Mouse (Mus musculus) retina, adult 2 months (tissue): Measurements from ENCODE around the gene Nhsl1.
"Not testable (repeated sequence)": the region's sequence is repeated elsewhere in the genome, so short reads cannot be mapped to it uniquely, and the experiment has no call there.

Source experiments
- DNase-seq: peaks from one replicate; pipeline ENCODE4 v3.0.0-alpha.2; 2012; ENCODE audit warnings: low read depth, low spot score

The Nhsl1 gene

DNA sequence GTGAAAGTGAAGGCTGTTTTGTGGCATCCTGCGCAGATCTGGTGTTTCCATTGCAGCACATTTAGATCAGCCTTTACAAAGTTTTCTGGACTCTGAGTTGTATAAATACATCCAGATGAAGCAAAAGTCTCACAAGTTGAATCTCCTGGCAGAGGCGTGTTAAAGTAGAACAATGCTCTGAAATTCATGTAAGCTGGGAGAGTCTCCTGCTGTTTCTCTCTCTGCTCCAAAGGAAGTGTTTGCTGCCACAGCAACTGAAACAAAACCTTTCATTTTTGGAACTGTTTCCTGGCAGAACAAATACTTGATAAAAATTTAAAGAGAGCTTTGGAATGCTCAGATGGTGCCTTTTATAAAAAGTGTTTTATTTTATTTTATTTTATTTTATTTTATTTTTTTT lies 118.8 kb downstream of the Nhsl1 start:
- no peak for DNase-seq

- DNase-seq = no peak
These were observed 127.0 kb downstream of the Nhsl1 start for GRCm38 (mm10) chr10:18445603-18446358.

DNA sequence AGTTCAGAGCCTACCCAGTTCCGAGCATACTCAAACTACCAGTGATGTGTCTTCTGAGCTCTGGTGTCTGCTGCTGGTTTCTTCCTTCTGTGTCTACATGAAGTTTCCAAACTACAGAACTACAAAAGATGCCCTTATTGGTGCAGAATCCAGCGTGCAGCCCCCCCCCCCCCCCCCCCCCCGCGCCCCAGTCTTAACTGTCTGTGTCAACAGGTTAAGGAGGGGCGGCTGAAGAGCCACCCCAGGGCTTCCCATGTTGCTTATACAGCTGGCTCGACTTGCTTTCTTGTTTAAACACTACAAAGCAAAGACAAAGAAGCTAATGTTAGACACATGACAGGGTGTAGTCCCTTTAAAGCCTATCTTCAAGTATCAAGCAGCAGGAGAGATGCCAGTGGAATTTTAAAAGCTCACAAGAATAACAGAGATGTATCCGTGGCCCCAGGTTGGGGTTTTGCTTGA lies 127.6 kb downstream of the Nhsl1 start:
- no peak for DNase-seq

- no peak for DNase-seq
These were observed 128.5 kb downstream of the Nhsl1 start for GRCm38 (mm10) chr10:18447299-18447698.

DNA sequence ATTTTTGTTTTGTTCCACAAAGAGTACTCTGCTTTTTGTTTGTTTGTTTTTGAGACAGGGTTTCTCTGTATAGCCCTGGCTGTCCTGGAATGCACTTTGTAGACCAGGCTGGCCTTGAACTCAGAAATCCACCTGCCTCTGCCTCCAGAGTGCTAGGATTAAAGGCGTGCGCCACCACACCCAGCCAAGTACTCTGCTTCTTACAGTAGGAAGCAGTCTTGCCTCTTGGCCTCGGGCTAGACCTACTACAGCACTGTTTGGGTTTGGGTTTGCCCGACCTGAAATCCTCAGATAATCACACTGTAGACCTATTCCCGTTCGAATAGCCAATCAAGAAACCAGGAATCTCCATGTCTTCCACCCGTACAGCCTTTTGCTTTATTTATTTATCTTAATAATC lies 130.1 kb downstream of the Nhsl1 start:
- DNase-seq = not testable (repeated sequence)

DNA sequence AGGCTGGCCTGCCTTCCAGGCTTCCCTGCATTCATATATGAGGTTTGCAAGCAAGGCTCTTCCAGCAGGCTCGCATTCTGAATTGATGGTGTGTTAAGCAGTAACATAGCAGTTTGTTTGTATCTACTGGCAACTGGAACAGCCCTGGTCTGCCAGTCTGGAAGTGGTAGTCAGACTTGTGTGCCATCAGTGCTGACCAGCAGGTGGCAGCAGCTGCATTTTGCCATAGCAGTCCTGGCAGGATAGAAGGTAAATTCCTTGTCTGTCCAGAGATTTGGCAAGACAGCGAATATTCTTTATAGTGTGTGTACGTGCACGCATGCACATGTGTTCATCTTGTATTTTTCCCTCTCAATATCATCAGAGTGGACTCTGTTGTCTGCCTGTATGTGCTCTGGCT lies 134.6 kb downstream of the Nhsl1 start:
- DNase-seq = peak; percentile 34

DNA sequence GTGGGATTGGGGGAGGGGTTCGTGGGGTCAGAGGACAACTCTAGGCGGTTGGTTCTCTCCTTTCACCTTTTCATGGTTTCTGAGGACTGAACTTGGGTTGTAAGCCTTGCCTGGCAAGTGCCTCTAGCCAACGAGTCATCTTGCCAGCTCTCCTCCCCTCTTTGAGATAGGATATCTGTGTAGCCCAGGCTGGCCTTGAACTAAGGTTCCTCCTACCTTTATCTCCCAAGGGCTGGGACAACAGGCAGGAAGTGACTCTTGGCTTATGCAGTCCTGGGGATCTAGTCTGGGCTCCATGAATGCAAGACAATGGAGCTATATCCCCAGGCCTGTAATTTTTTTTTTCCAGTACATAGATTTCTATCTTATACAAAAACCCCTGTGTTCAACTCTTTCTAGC lies 135.4 kb downstream of the Nhsl1 start:
- no peak for DNase-seq

GRCm38 (mm10) chr10:18455301-18455920 lies 136.6 kb downstream of the Nhsl1 start:
- DNase-seq = no peak

DNA sequence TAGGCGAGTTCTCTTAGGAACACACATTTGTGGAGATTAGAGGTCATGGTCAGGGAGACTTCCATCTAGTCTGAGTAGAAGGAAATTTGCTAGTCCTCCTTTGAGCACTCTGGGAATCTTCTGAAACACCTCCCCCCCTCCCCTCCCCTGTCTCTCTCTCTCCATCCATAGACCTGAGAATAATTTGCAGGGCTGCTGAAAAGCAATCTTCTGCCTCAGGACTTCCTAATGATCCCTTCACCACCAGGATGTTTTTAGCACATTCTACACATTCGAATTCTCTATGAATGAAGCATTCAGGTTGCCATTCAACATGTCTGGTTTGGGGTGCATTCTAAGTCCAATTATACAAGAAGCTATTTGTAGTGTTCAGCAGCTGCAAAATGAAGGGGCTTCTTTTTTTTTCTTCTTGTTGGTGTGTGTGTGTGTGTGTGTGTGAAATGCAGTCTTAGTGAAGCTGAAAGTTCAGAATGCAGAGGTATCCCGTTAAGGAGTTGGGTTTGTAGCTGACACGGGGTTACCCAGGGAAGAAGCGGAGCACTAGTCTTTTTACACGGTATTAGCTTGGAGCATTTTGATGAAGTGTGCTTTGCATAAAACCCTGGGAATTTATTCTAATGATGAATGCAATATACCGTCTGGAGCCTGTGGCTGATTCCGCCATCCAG lies 139.2 kb downstream of the Nhsl1 start:
- no peak for DNase-seq

DNA sequence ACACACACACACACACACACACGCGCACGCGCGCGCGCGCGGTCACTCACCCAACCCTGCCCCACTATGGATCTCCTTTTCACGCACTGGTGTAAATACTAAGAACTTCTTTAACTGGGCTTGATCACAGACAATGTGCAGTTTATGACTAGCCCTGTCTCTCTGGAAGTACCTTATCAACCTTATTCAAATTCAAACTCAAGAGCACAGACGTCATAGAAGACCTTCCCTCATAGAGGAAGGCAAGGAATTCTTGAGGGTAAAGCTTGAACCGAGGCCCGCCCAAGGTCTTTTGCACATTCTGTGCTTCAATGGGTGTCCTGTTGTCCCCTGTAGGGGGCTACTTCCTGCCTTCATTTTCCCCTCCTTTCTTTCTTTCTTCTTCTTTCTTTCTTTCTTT lies 142.6 kb downstream of the Nhsl1 start:
- DNase-seq = no peak

DNA sequence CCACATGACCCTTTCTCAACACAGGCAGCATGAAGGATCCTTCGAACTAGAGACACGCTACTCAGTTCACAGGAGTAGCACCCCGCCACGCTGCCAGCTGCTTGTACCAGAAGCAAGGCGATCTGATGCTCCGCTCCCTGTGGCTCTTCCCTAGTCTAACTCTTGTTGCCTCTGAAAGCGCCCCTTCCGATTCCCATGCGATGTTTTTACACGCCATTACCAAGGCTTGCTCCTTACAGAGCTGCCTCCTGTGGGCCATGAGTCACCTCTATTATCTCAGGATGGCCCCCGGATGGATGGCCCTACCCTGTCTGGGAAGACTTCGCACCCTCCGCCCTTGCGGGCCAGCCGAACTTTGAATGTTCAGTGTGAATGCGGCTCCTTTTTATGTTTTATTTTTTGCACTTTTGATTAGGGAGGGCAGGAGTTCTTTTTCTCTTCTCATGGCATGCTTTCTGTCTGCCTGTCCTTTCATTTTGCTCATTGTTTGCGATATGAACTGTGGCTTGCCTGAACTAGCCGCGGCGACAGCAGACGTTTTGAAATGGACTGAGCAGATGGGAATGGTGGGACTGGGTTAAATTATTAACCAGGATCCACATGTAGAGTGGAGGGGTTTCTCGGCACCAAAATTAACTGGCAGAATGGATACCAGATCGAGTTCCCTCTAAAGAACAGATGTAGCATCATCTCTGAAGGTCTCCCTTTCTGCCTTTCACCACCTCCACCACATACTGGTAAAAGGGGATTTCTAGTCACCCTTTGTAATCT lies 144.5 kb downstream of the Nhsl1 start:
- no peak for DNase-seq

DNA sequence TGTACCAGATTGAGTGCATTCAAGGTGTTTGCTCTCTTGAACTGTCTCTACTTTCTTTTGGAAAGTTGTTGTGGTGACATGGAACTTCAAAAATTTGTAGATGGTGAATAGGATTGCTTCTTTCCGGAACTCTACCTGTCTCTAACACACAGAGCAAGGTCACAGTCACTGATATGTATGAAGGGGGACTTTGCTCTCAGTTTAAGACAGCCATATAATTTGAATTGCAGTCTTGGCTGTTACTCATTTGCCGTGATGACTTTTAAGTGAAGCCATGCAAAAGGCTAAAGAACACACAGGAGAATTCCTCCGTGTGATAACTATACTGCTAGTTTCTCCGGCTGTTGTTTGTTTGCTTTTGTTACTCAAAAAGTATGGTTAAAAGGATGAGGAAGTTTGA lies 149.6 kb downstream of the Nhsl1 start:
- DNase-seq = no peak

DNA sequence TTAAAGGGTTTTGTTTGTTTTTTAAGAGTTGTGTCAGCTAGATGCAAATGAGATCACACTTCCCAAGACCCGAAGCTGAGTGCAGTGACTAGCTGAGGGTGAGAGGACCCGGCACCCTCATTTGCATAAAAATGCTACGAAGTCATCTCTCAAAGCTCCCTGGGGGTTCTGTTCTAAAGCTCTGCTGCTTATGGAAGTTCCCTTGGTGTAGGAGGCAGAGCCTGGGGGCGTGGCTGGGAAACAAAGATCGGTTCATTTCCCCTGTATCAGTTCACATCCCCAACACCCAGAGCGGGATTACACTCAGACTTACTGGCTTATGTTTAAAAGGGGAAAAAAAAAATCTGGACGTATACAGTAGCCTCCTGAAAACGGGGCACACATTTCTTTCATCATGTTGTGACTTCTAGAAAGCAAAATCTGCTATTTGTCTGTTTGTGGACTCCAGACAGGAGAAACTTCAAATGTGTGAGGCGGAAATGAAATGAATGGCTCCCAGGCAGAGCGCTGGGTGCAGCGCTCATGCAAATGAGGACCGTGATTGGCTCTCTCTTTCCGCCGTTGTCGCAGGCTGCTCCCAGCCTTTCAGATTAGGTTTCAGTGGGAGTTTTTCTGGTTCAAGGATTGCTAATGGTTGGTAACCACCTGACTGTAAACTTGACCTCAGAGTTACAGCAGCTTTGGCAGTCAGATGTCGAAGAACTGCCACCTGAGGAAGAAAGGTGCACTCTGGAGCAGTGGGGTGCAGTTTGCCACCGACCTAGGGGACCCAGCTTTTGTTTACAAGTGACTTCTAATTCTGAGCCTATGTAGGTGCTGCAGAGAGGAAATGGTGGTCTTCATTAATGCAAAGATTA lies 150.7 kb downstream of the Nhsl1 start:
- DNase-seq = no peak

DNA sequence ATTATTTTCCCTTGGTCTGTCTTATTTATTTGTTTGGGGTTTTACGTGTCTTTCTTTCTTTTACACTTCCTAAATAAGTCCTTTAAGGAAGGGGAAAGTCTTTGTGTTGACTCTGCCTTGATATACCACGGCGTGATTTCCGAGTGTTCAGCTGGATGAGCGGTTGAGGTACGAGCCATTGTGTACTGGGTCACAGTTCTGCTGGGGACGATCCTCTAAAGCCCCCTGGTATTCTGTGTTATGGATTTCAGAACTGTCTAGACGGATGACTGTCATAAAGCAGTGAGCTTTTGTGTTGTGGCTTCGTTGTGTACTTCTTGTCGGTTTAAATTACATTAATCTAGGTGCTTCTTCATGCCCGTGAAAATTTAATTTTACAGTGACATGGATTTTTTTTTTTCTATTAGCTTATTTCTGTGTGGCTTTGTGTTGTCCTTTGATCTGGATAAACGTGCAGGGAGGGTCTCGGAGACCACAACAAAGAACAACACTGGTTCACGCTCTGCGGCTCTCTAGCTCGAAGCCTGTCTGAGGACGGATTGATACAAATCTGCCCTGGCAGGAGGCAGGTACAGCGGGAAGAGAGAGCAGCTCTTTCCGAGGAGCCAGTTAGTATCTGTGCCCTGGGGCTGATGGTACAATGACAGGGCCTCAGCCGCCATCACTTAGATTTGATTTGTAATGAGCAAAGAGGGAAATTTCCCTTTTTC lies 151.7 kb downstream of the Nhsl1 start:
- DNase-seq = no peak

DNA sequence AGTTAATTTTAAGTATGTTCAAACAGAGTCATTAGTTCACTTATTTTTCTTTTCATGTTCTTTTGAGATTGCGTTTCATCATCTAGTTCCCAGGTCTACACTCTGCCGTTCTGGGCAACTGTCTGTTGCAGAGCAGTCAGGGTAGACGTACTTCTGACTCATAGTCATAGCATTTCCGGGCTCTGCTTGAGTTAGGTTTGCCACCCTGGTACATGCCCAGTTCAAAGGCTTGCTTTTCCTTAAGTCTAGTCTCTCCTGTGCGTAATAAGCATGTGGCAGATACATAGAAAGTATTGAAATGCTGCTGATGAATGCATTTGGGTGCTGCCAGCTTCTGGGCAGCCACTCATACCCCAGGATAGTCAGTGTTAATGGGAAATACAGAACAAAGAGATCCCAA lies 152.9 kb downstream of the Nhsl1 start:
- no peak for DNase-seq

- no peak for DNase-seq
These were observed 156.3 kb downstream of the Nhsl1 start for GRCm38 (mm10) chr10:18475126-18475525.

DNA sequence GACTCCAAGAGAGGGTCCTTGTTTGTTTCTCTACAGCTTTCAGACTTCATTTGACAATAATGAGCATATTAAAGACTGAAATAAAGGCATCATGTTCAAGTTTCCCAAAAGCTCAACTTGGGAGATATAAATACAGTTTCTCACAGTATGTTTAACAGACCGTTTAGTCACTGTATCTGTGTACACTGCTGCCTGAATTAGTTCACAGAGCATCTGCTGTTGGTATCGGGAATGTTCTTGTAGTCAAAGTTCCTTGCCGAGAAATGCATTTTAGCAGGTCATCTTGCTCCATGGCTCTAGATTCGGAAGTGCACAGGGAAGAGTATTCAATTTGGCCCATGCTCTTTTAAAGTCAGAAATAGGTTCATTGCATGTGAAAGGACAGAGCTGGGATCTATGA lies 159.5 kb downstream of the Nhsl1 start:
- no peak for DNase-seq

- DNase-seq = no peak
These were observed 160.5 kb downstream of the Nhsl1 start for GRCm38 (mm10) chr10:18479285-18479684.

- DNase-seq = no peak
These were observed 162.1 kb downstream of the Nhsl1 start for GRCm38 (mm10) chr10:18480836-18481235.

- no peak for DNase-seq
These were observed 163.9 kb downstream of the Nhsl1 start for GRCm38 (mm10) chr10:18482558-18483141.
